Mouse (Mus musculus) neural tube, embryonic 12.5 days (tissue): ENCODE results near the gene Meaf6. TPM values are rescaled to one million over a fixed set of nuclear protein-coding genes. Genes with fewer than 3 reads are reported as not detected.

ENCODE experiments used
- ATAC-seq: fragments of 200-750 bp; cut with Nextera tagmentation; 2 replicates; pipeline ENCODE4 v1.8.0; 2017; ENCODE audit warnings: low read depth, mild to moderate bottlenecking, moderate TSS enrichment, moderate library complexity; ENCODE audit not compliant: low FRiP score
- H3K27ac ChIP-seq: fragments of 300-500 bp; sonication (generic); 2 replicates; pipeline ENCODE4 v1.5.1; 2016
- H3K27me3 ChIP-seq: fragments of 300-500 bp; sonication (generic); replicated peaks from 2 replicates; pipeline ENCODE4 v1.6.1; 2016; ENCODE audit warnings: mild to moderate bottlenecking
- H3K36me3 ChIP-seq: fragments of 300-500 bp; sonication (generic); 2 replicates; pipeline ENCODE4 v1.6.1; 2016; ENCODE audit warnings: mild to moderate bottlenecking
- H3K4me1 ChIP-seq: fragments of 300-500 bp; sonication (generic); 2 replicates; pipeline ENCODE4 v1.6.1; 2016
- H3K4me2 ChIP-seq: fragments of 300-500 bp; sonication (generic); replicated peaks from 2 replicates; pipeline ENCODE4 v1.6.1; 2016; ENCODE audit warnings: mild to moderate bottlenecking
- H3K4me3 ChIP-seq: fragments of 300-500 bp; sonication (generic); 2 replicates; pipeline ENCODE4 v1.5.1; 2016
- H3K9ac ChIP-seq: fragments of 300-500 bp; sonication (generic); 2 replicates; pipeline ENCODE4 v1.6.1; 2016; ENCODE audit warnings: mild to moderate bottlenecking
- H3K9me3 ChIP-seq: fragments of 300-500 bp; sonication (generic); 2 replicates; pipeline ENCODE4 v1.6.1; 2016; ENCODE audit warnings: mild to moderate bottlenecking
- WGBS: fragments of 180-500 bp; shearing (Covaris S2); methylation state at CpG from one replicate; pipeline ENCODE4 v1.1.7; 2016; 5-methylcytosine and 5-hydroxymethylcytosine counted together
- polyA plus RNA-seq: library from polyadenylated mRNA; unstranded; fragments of >200 nt; fragmentation: Nextera tagmentation; extraction: Ambion mirVana; gene quantifications from 2 replicates; pipeline ENCODE4 v1.2.1, GENCODE M21; 2016

Meaf6 gene
- polyA plus RNA-seq, 1 experiment from 2014 or later, result 120 TPM

- Histone ChIP-seq H3K27ac (no peak overlapping the region), H3K4me2 (no peak overlapping the region), H3K27me3 (peaks cover 13% of the 10 kb centered on the region), H3K4me3 (no peak overlapping the region), H3K36me3 (no peaks in the 10 kb centered on the region), H3K9me3 (no peaks in the 10 kb centered on the region), H3K9ac (no peak overlapping the region), H3K4me1 (peaks cover 7% of the 10 kb centered on the region)
- 79% methylated on average over 4 of the region's 4 CpGs for WGBS
- ATAC-seq, result no peak
Measured at GRCm38 (mm10) chr4:125131493-125131892, 46.6 kb downstream of the Meaf6 start.

- H3K9me3 ChIP-seq, result no peaks in the 10 kb centered on the region
- peaks cover 1% of the 10 kb centered on the region for H3K4me1 ChIP-seq
- peaks cover 7% of the 10 kb centered on the region for H3K27me3 ChIP-seq
- 20% methylated on average over 5 of the region's 5 CpGs for WGBS
- H3K4me3 ChIP-seq, result no peak overlapping the region
- H3K4me2 ChIP-seq, result no peak overlapping the region
- H3K9ac ChIP-seq, result no peak overlapping the region
- H3K27ac ChIP-seq, result no peak overlapping the region
- H3K36me3 ChIP-seq, result no peaks in the 10 kb centered on the region
- no peak for ATAC-seq
Measured at GRCm38 (mm10) chr4:125132394-125132793, 47.5 kb downstream of the Meaf6 start.

GRCm38 (mm10) chr4:125134192-125134591 lies 49.3 kb downstream of the Meaf6 start:
- H3K9ac ChIP-seq, result no peak overlapping the region

GRCm38 (mm10) chr4:125134631-125135030 lies 49.7 kb downstream of the Meaf6 start:
- H3K36me3 ChIP-seq, result no peaks in the 10 kb centered on the region
- no peak overlapping the region for H3K4me3 ChIP-seq
- H3K9ac ChIP-seq, result no peak overlapping the region
- no peak overlapping the region for H3K27ac ChIP-seq
- no peaks in the 10 kb centered on the region for H3K9me3 ChIP-seq
- no peak overlapping the region for H3K4me2 ChIP-seq
- ATAC-seq, result no peak
- 89% methylated on average over 5 of the region's 5 CpGs for WGBS
- no peaks in the 10 kb centered on the region for H3K4me1 ChIP-seq
- 0 out of 2 replicates have a peak, but pooled peaks cover 3% of the 10 kb centered on the region for H3K27me3 ChIP-seq

More at GRCm38 (mm10) chr4:125134192-125134591, 49.3 kb downstream of the Meaf6 start:
- Histone ChIP-seq H3K27me3 (0 out of 2 replicates have a peak, but pooled peaks cover 3% of the 10 kb centered on the region), H3K9me3 (no peaks in the 10 kb centered on the region), H3K27ac (no peak overlapping the region), H3K4me2 (no peak overlapping the region), H3K4me1 (no peaks in the 10 kb centered on the region), H3K4me3 (no peak overlapping the region), H3K36me3 (no peaks in the 10 kb centered on the region)
- 77% methylated on average over 4 of the region's 4 CpGs for WGBS
- ATAC-seq, result no peak

- 0 out of 2 replicates have a peak, but pooled peaks cover 3% of the 10 kb centered on the region for H3K27me3 ChIP-seq
Measured at GRCm38 (mm10) chr4:125135076-125135855, 50.3 kb downstream of the Meaf6 start.

GRCm38 (mm10) chr4:125136303-125136888 lies 51.5 kb downstream of the Meaf6 start:
- H3K4me3 ChIP-seq, result no peak overlapping the region
- 55% methylated on average over 12 of the region's 12 CpGs for WGBS
- H3K27ac ChIP-seq, result no peak overlapping the region
- no peaks in the 10 kb centered on the region for H3K9me3 ChIP-seq
- ATAC-seq, result no peak
- H3K4me2 ChIP-seq, result no peak overlapping the region
- H3K4me1 ChIP-seq, result no peaks in the 10 kb centered on the region
- H3K9ac ChIP-seq, result no peak overlapping the region
- H3K36me3 ChIP-seq, result no peaks in the 10 kb centered on the region
- 0 out of 2 replicates have a peak, but pooled peaks cover 3% of the 10 kb centered on the region for H3K27me3 ChIP-seq

More at GRCm38 (mm10) chr4:125135076-125135855, 50.3 kb downstream of the Meaf6 start:
- Histone ChIP-seq H3K4me3 (no peak overlapping the region), H3K9ac (no peak overlapping the region), H3K4me1 (no peaks in the 10 kb centered on the region), H3K4me2 (no peak overlapping the region), H3K9me3 (no peaks in the 10 kb centered on the region), H3K27ac (no peak overlapping the region), H3K36me3 (no peaks in the 10 kb centered on the region)
- 80% methylated on average over 10 of the region's 10 CpGs for WGBS
- no peak for ATAC-seq

GRCm38 (mm10) chr4:125138321-125138720 lies 53.4 kb downstream of the Meaf6 start:
- WGBS, result 82% methylated on average over 7 of the region's 7 CpGs
- H3K4me3 ChIP-seq, result no peak overlapping the region

GRCm38 (mm10) chr4:125144211-125144610 lies 59.3 kb downstream of the Meaf6 start:
- no peaks in the 10 kb centered on the region for H3K4me1 ChIP-seq
- H3K27ac ChIP-seq, result no peak overlapping the region
- 0 out of 2 replicates have a peak, but pooled peaks cover 13% of the 10 kb centered on the region for H3K27me3 ChIP-seq
- H3K4me3 ChIP-seq, result no peak overlapping the region
- H3K4me2 ChIP-seq, result no peak overlapping the region
- H3K9me3 ChIP-seq, result no peaks in the 10 kb centered on the region
- ATAC-seq, result no peak
- H3K9ac ChIP-seq, result no peak overlapping the region
- no peaks in the 10 kb centered on the region for H3K36me3 ChIP-seq
- WGBS, result 76% methylated on average over 5 of the region's 5 CpGs

More at GRCm38 (mm10) chr4:125138321-125138720, 53.4 kb downstream of the Meaf6 start:
- Histone ChIP-seq H3K4me2 (no peak overlapping the region), H3K27me3 (0 out of 2 replicates have a peak, but pooled peaks cover 7% of the 10 kb centered on the region), H3K36me3 (no peaks in the 10 kb centered on the region), H3K27ac (no peak overlapping the region), H3K9me3 (no peaks in the 10 kb centered on the region), H3K9ac (no peak overlapping the region), H3K4me1 (no peaks in the 10 kb centered on the region)
- ATAC-seq, result no peak

GRCm38 (mm10) chr4:125144627-125145026 lies 59.7 kb downstream of the Meaf6 start:
- Histone ChIP-seq H3K4me3 (no peak overlapping the region), H3K4me1 (no peaks in the 10 kb centered on the region), H3K4me2 (no peak overlapping the region), H3K27me3 (0 out of 2 replicates have a peak, but pooled peaks cover 13% of the 10 kb centered on the region), H3K36me3 (no peaks in the 10 kb centered on the region), H3K27ac (no peak overlapping the region), H3K9me3 (no peaks in the 10 kb centered on the region), H3K9ac (no peak overlapping the region)
- WGBS, result 11% methylated on average over 7 of the region's 7 CpGs
- ATAC-seq, result no peak

- no peak for ATAC-seq
- 27% methylated on average over 10 of the region's 10 CpGs for WGBS
Measured at GRCm38 (mm10) chr4:125145213-125145612, 60.3 kb downstream of the Meaf6 start.

GRCm38 (mm10) chr4:125147970-125148369 lies 63.0 kb downstream of the Meaf6 start:
- H3K9ac ChIP-seq, result no peak overlapping the region
- WGBS, result 90% methylated on average over 4 of the region's 4 CpGs
- H3K9me3 ChIP-seq, result no peaks in the 10 kb centered on the region
- no peak overlapping the region for H3K4me3 ChIP-seq
- H3K4me2 ChIP-seq, result no peak overlapping the region
- ATAC-seq, result no peak
- H3K36me3 ChIP-seq, result no peaks in the 10 kb centered on the region
- no peaks in the 10 kb centered on the region for H3K4me1 ChIP-seq
- H3K27ac ChIP-seq, result no peak overlapping the region
- peaks cover 10% of the 10 kb centered on the region; the same call in 1 of the 2 replicates for H3K27me3 ChIP-seq

More at GRCm38 (mm10) chr4:125145213-125145612, 60.3 kb downstream of the Meaf6 start:
- Histone ChIP-seq H3K27me3 (0 out of 2 replicates have a peak, but pooled peaks cover 13% of the 10 kb centered on the region), H3K4me1 (no peaks in the 10 kb centered on the region), H3K4me3 (no peak overlapping the region), H3K27ac (no peak overlapping the region), H3K36me3 (no peaks in the 10 kb centered on the region), H3K9me3 (no peaks in the 10 kb centered on the region), H3K9ac (no peak overlapping the region), H3K4me2 (no peak overlapping the region)

GRCm38 (mm10) chr4:125149460-125149859 lies 64.5 kb downstream of the Meaf6 start:
- no peaks in the 10 kb centered on the region for H3K9me3 ChIP-seq
- peaks cover 10% of the 10 kb centered on the region; the same call in 1 of the 2 replicates for H3K27me3 ChIP-seq
- H3K9ac ChIP-seq, result no peak overlapping the region
- H3K4me2 ChIP-seq, result no peak overlapping the region
- no peak overlapping the region for H3K4me3 ChIP-seq
- H3K27ac ChIP-seq, result no peak overlapping the region
- no peaks in the 10 kb centered on the region for H3K4me1 ChIP-seq
- no peaks in the 10 kb centered on the region for H3K36me3 ChIP-seq
- ATAC-seq, result no peak
- 50% methylated on average over 5 of the region's 5 CpGs for WGBS
